Mouse (Mus musculus): ENCODE measurements around the gene Ubiad1. TPM values are rescaled to one million over a fixed set of nuclear protein-coding genes. Genes with fewer than 3 reads are reported as not detected.

Ubiad1 gene
- total and polyA plus RNA-seq, 2 experiments from 2014 or later: 12.2 to 18.7 TPM

DNA sequence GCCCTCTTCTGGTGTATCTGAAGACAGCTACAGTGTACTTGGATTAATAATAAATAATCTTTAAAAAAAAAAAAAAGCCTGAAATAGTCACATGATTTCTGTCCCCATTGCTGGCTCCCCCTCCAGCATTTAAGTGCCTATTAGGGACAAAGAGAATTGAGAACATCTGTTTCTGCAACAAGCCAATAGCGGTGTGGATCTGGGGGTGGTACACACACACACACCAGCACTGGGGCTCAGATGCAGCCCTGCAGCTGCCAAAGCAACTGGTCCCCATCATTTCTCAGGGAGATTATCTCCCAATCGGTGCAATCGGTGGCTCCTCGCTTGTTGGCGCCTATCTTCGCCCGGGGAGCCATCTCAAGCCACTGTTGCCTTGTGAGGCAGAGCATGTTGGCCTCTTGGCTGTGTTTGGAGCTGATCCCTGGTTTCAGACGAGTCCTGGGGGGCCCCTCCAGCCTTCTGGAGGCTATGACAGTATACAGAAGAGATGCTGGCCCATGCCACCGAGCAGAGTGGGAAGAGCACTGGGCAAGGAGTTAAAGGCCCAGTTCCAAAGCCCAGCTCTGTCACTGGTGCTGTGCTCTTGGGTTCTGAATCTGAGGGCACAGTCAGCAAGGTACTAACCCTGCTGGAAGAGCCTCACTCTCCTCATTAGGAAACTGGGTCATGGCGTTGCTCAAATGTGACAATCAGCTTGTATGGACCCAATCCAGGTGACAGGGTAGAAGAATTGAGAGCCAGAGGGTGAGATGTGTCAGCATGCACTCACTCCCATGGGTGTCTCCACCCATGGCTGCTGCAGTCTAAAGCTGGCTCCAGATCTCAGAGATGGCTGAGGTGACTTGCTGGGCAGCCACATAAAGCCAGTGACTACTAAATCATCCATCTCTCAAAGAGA, 17.4 kb downstream of the Ubiad1 start:
- H3K4me1 ChIP-seq (ENCODE audit: insufficient read depth): no peaks in the 10 kb centered on the region

GRCm38 (mm10) chr4:148417559-148417958, 27.0 kb downstream of the Ubiad1 start:
- ATAC-seq (no peak), DNase-seq (no peak)
- H3K27me3 ChIP-seq (ENCODE audit: insufficient read depth, low read length): peaks cover 4% of the 10 kb centered on the region; the same call in 1 of the 2 replicates
- 44% methylated on average over 6 of the region's 6 CpGs for WGBS
- no peaks in the 10 kb centered on the region for H3K4me1 ChIP-seq (ENCODE audit: insufficient read depth)
- H3K9ac ChIP-seq: peak overlapping the region; percentile 14; the same call in 1 of the 2 replicates
- H3K27ac ChIP-seq (ENCODE audit: low read depth, low read length): no peak overlapping the region; the same call in 1 of the 2 replicates
- H3K4me3 ChIP-seq (ENCODE audit: low read depth, low read length): no peak overlapping the region
- TF ChIP-seq CTCF (IDR thresholded peaks at IDR 0.05; ENCODE audit: low read depth): no peak
- no peaks in the 10 kb centered on the region for H3K9me3 ChIP-seq (ENCODE audit: low read length)
- no peaks in the 10 kb centered on the region for H3K36me3 ChIP-seq (ENCODE audit: insufficient read depth)
- H3K4me2 ChIP-seq (ENCODE audit: low read depth): no peak overlapping the region

More for the DNA sequence above, 17.4 kb downstream of the Ubiad1 start:
- WGBS: 74% methylated on average over 10 of the region's 10 CpGs
- no peak overlapping the region for H3K4me3 ChIP-seq (ENCODE audit: low read depth, low read length)
- no peak overlapping the region for H3K9ac ChIP-seq
- DNase-seq (no peak), ATAC-seq (0 out of 2 replicates have a peak, but pooled peaks have one; percentile 21)
- H3K27me3 ChIP-seq (ENCODE audit: insufficient read depth, low read length): no peaks in the 10 kb centered on the region
- no peaks in the 10 kb centered on the region for H3K9me3 ChIP-seq (ENCODE audit: low read length)
- no peaks in the 10 kb centered on the region for H3K36me3 ChIP-seq (ENCODE audit: insufficient read depth)
- no peak overlapping the region for H3K4me2 ChIP-seq (ENCODE audit: low read depth)
- H3K27ac ChIP-seq (ENCODE audit: low read depth, low read length): no peak overlapping the region
- TF ChIP-seq CTCF (IDR thresholded peaks at IDR 0.05; ENCODE audit: low read depth): 0 out of 2 replicates have a peak, but pooled peaks have one; percentile 25

GRCm38 (mm10) chr4:148417074-148417526, 27.5 kb downstream of the Ubiad1 start:
- Histone ChIP-seq H3K27ac (ENCODE audit: low read depth, low read length) (no peak overlapping the region; the same call in 1 of the 2 replicates), H3K36me3 (ENCODE audit: insufficient read depth) (no peaks in the 10 kb centered on the region), H3K9me3 (ENCODE audit: low read length) (no peaks in the 10 kb centered on the region), H3K4me2 (ENCODE audit: low read depth) (no peak overlapping the region), H3K27me3 (ENCODE audit: insufficient read depth, low read length) (peaks cover 4% of the 10 kb centered on the region; the same call in 1 of the 2 replicates), H3K4me1 (ENCODE audit: insufficient read depth) (no peaks in the 10 kb centered on the region), H3K9ac (0 out of 2 replicates have a peak overlapping the region, but pooled peaks have one; percentile 14), H3K4me3 (ENCODE audit: low read depth, low read length) (no peak overlapping the region)
- TF ChIP-seq CTCF (IDR thresholded peaks at IDR 0.05; ENCODE audit: low read depth): no peak
- DNase-seq: no peak
- peak; percentile 54 for ATAC-seq
- WGBS: 28% methylated on average over 11 of the region's 11 CpGs

DNA sequence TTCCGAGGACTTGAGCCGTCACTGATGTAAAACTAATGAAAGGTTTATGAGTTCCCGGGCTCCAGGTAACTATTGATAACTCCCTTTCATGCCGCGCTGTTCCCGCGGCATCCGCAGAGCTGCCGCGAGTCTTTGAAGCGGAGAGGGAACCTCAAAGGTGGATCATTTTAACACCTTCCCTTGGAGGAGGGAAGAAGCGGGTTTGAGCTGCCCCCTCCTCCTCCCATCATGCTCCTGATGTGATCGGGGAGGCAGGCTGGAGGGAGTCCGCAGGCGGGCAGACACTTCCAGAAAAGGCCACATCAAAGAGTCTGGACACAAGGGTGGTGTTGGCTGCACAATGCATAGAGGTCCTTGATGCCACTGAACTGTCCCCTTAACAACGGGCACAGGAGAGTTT, 29.0 kb downstream of the Ubiad1 start:
- TF ChIP-seq CTCF (IDR thresholded peaks at IDR 0.05; ENCODE audit: low read depth): no peak
- Histone ChIP-seq H3K4me3 (ENCODE audit: low read depth, low read length) (no peak overlapping the region), H3K9ac (no peak overlapping the region), H3K36me3 (ENCODE audit: insufficient read depth) (no peaks in the 10 kb centered on the region), H3K4me1 (ENCODE audit: insufficient read depth) (no peaks in the 10 kb centered on the region), H3K27me3 (ENCODE audit: insufficient read depth, low read length) (peaks cover 4% of the 10 kb centered on the region; the same call in 1 of the 2 replicates), H3K9me3 (ENCODE audit: low read length) (no peaks in the 10 kb centered on the region), H3K27ac (ENCODE audit: low read depth, low read length) (no peak overlapping the region), H3K4me2 (ENCODE audit: low read depth) (no peak overlapping the region)
- DNase-seq (no peak), ATAC-seq (peak; percentile 51; the same call in 1 of the 2 replicates)
- 15% methylated on average over 16 of the region's 16 CpGs for WGBS

- Histone ChIP-seq H3K27me3 (ENCODE audit: insufficient read depth, low read length) (peaks cover 3% of the 10 kb centered on the region), H3K9ac (no peak overlapping the region), H3K9me3 (ENCODE audit: low read length) (no peaks in the 10 kb centered on the region), H3K4me3 (ENCODE audit: low read depth, low read length) (no peak overlapping the region), H3K4me1 (ENCODE audit: insufficient read depth) (no peaks in the 10 kb centered on the region), H3K4me2 (ENCODE audit: low read depth) (no peak overlapping the region), H3K36me3 (ENCODE audit: insufficient read depth) (no peaks in the 10 kb centered on the region), H3K27ac (ENCODE audit: low read depth, low read length) (no peak overlapping the region)
- TF ChIP-seq CTCF (IDR thresholded peaks at IDR 0.05; ENCODE audit: low read depth): no peak
- DNase-seq: no peak
- WGBS: 65% methylated on average over 10 of the region's 10 CpGs
- ATAC-seq: no peak
Measured at GRCm38 (mm10) chr4:148408256-148408975, 36.2 kb downstream of the Ubiad1 start.

GRCm38 (mm10) chr4:148405255-148405788, 39.2 kb downstream of the Ubiad1 start:
- ATAC-seq: no peak; the same call in 1 of the 2 replicates
- Histone ChIP-seq H3K4me1 (ENCODE audit: insufficient read depth) (no peaks in the 10 kb centered on the region), H3K27ac (ENCODE audit: low read depth, low read length) (no peak overlapping the region), H3K9ac (no peak overlapping the region), H3K4me2 (ENCODE audit: low read depth) (no peak overlapping the region), H3K4me3 (ENCODE audit: low read depth, low read length) (no peak overlapping the region), H3K27me3 (ENCODE audit: insufficient read depth, low read length) (peaks cover 3% of the 10 kb centered on the region), H3K36me3 (ENCODE audit: insufficient read depth) (no peaks in the 10 kb centered on the region), H3K9me3 (ENCODE audit: low read length) (no peaks in the 10 kb centered on the region)
- 23% methylated on average over 13 of the region's 13 CpGs for WGBS
- no peak for DNase-seq
- no peak for TF ChIP-seq CTCF (IDR thresholded peaks at IDR 0.05; ENCODE audit: low read depth)

Measured in forebrain, postnatal 0 days (tissue).